Mouse (Mus musculus): ENCODE measurements around the gene Ldb1.
"Not testable (repeated sequence)": the region's sequence is repeated elsewhere in the genome, so short reads cannot be mapped to it uniquely, and the experiment has no call there.

The Ldb1 gene

GRCm38 (mm10) chr19:46030196-46030983 is 14.6 kb downstream of the Ldb1 start:
- CTCF ChIA-PET, result interaction anchor here (0.6 kb wide), 1 partner anchor 10 kb away, joined by 6 read pairs; no protein-coding TSS in a partner anchor

- CTCF ChIA-PET, result interaction anchor here (0.7 kb wide), 1 partner anchor 22 kb away, joined by 10 read pairs; no protein-coding TSS in a partner anchor
Observed at GRCm38 (mm10) chr19:46029652-46030051, 15.4 kb downstream of the Ldb1 start.

- CTCF ChIA-PET, result no interaction called here
Observed at GRCm38 (mm10) chr19:46028747-46029320, 16.2 kb downstream of the Ldb1 start.

- CTCF ChIA-PET, result interaction anchor here (0.6 kb wide), 1 partner anchor 13 kb away, joined by 3 read pairs; no protein-coding TSS in a partner anchor
Observed at GRCm38 (mm10) chr19:46026567-46026966, 18.4 kb downstream of the Ldb1 start.

- CTCF ChIA-PET, result no interaction called here
Observed at GRCm38 (mm10) chr19:46024959-46025358, 20.1 kb downstream of the Ldb1 start.

GRCm38 (mm10) chr19:46016023-46016422 is 29.0 kb downstream of the Ldb1 start:
- CTCF ChIA-PET, result no interaction called here

- CTCF ChIA-PET, result interaction anchor here (0.6 to 0.7 kb wide), 5 partner anchors 12 to 225 kb away, joined by 3 to 5 read pairs (median 3); no protein-coding TSS in a partner anchor
Observed at GRCm38 (mm10) chr19:46014572-46015178, 30.3 kb downstream of the Ldb1 start.

- CTCF ChIA-PET, result no interaction called here
Observed at GRCm38 (mm10) chr19:46005680-46006079, 39.3 kb downstream of the Ldb1 start.

GRCm38 (mm10) chr19:46004814-46005466 is 40.1 kb downstream of the Ldb1 start:
- CTCF ChIA-PET, result no interaction called here

GRCm38 (mm10) chr19:46003371-46004226 is 41.4 kb downstream of the Ldb1 start, which contains the start of gene Hps6:
Gene Hps6, plus strand, starts transcription at chr19:46003508.
- CTCF ChIA-PET, result interaction anchor here (0.6 kb wide), 1 partner anchor 11 kb away, joined by 4 read pairs; no protein-coding TSS in a partner anchor

- CTCF ChIA-PET, result no interaction called here
Observed at GRCm38 (mm10) chr19:46002279-46002678, 42.7 kb downstream of the Ldb1 start.

GRCm38 (mm10) chr19:45999378-45999777 is 45.6 kb downstream of the Ldb1 start:
- CTCF ChIA-PET, result no interaction called here

GRCm38 (mm10) chr19:45998694-45999217 is 46.3 kb downstream of the Ldb1 start:
- CTCF ChIA-PET, result interaction anchor here (0.6 to 0.7 kb wide), 2 partner anchors 12 to 223 kb away, joined by 12 to 14 read pairs; no protein-coding TSS in a partner anchor

GRCm38 (mm10) chr19:45997785-45998693 is 47.0 kb downstream of the Ldb1 start, which contains the start of gene Armh3:
Gene Armh3, minus strand, starts transcription at chr19:45998488.
- CTCF ChIA-PET, result interaction anchor here (0.6 to 0.7 kb wide), 2 partner anchors 12 to 222 kb away, joined by 12 to 14 read pairs; no protein-coding TSS in a partner anchor

- CTCF ChIA-PET, result no interaction called here
Observed at GRCm38 (mm10) chr19:45997365-45997764, 47.6 kb downstream of the Ldb1 start.

- CTCF ChIA-PET, result no interaction called here
Observed at GRCm38 (mm10) chr19:45993981-45994737, 50.9 kb downstream of the Ldb1 start.

- CTCF ChIA-PET, result not testable (repeated sequence)
Observed at GRCm38 (mm10) chr19:45993441-45993840, 51.6 kb downstream of the Ldb1 start.

- CTCF ChIA-PET, result interaction anchor here (0.6 kb wide), 1 partner anchor 9 kb away, joined by 3 read pairs; no protein-coding TSS in a partner anchor
Observed at GRCm38 (mm10) chr19:45991171-45991570, 53.8 kb downstream of the Ldb1 start.

- CTCF ChIA-PET, result no interaction called here
Observed at GRCm38 (mm10) chr19:45988238-45988637, 56.8 kb downstream of the Ldb1 start.

All from spleen, embryonic (tissue).